Comparison of ENCODE assay signal across 8 mouse cellular contexts in genomic region chr10:59949783-59950605, GRCm38 (mm10). TPM values are rescaled to one million over a fixed set of nuclear protein-coding genes. Genes with fewer than 3 reads are reported as not detected.
A peak's percentile ranks its signal among the peaks of the same experiment; 100 is the strongest.
DNase-seq lines count a peak whose midpoint lies in the region; ATAC-seq and TF ChIP-seq lines count a peak whose summit lies in the region.

No protein-coding gene starts in this region.

- TF ChIP-seq CTCF in kidney, postnatal 0 days (IDR thresholded peaks at IDR 0.05; ENCODE audit: low read depth) = no peak
- TF ChIP-seq CTCF in midbrain, postnatal 0 days (IDR thresholded peaks at IDR 0.05) = no peak

- H3K4me3 ChIP-seq in kidney, postnatal 0 days (replicated peaks; ENCODE audit: low read depth, low read length) = peak overlapping the region; percentile 92
- H3K4me3 ChIP-seq in embryonic facial prominence, embryonic 11.5 days (ENCODE audit: low read depth, low read length) = peak overlapping the region; percentile 94
- peak overlapping the region; percentile 85 for H3K4me3 ChIP-seq in hindbrain, embryonic 16.5 days (ENCODE audit: low read length)
- H3K4me3 ChIP-seq in midbrain, postnatal 0 days (ENCODE audit: low read depth, low read length) = peak overlapping the region; percentile 96

- no peak for ATAC-seq in kidney, postnatal 0 days (replicated peaks; ENCODE audit: low FRiP score, low read depth)
- no peak for ATAC-seq in embryonic facial prominence, embryonic 11.5 days (replicated peaks; ENCODE audit: insufficient number of reproducible peaks, low FRiP score, low TSS enrichment, low read depth)
- ATAC-seq in hindbrain, embryonic 16.5 days = no peak
- no peak for ATAC-seq in midbrain, postnatal 0 days (ENCODE audit: low FRiP score)

- peak overlapping the region; percentile 93 for H3K4me2 ChIP-seq in kidney, postnatal 0 days (ENCODE audit: low read length)
- peak overlapping the region; percentile 95 for H3K4me2 ChIP-seq in embryonic facial prominence, embryonic 11.5 days (ENCODE audit: low read depth, low read length)
- H3K4me2 ChIP-seq in hindbrain, embryonic 16.5 days (ENCODE audit: low read length) = peak overlapping the region; percentile 82
- H3K4me2 ChIP-seq in midbrain, postnatal 0 days (ENCODE audit: low read depth, low read length, poor library complexity, severe bottlenecking) = peak overlapping the region; percentile 98

- DNase-seq in kidney, postnatal 0 days (ENCODE audit: low spot score) = no peak
- no peak for DNase-seq in kidney, adult 18-20 months
- DNase-seq in embryonic facial prominence, embryonic 11.5 days (ENCODE audit: low spot score) = no peak
- DNase-seq in midbrain, postnatal 0 days (ENCODE audit: low spot score) = no peak
- DNase-seq in urinary bladder, postnatal 10 days (ENCODE audit: low spot score) = no peak
- DNase-seq in adrenal gland, postnatal 36 days = no peak
- no peak for DNase-seq in ovary, postnatal 14 days (ENCODE audit: low spot score)

- H3K27me3 ChIP-seq in kidney, postnatal 0 days (ENCODE audit: insufficient read depth, low read length) = no peaks in the 10 kb centered on the region
- no peaks in the 10 kb centered on the region for H3K27me3 ChIP-seq in embryonic facial prominence, embryonic 11.5 days (ENCODE audit: control insufficient read depth, insufficient read depth, low read length)
- H3K27me3 ChIP-seq in hindbrain, embryonic 16.5 days (replicated peaks; ENCODE audit: control insufficient read depth, insufficient read depth, low read length) = no peaks in the 10 kb centered on the region
- no peaks in the 10 kb centered on the region for H3K27me3 ChIP-seq in midbrain, postnatal 0 days (ENCODE audit: insufficient read depth, low read length)

- H3K9me3 ChIP-seq in kidney, postnatal 0 days (replicated peaks; ENCODE audit: low read length) = no peaks in the 10 kb centered on the region
- H3K9me3 ChIP-seq in embryonic facial prominence, embryonic 11.5 days (replicated peaks; ENCODE audit: control insufficient read depth, low read length) = no peaks in the 10 kb centered on the region
- no peaks in the 10 kb centered on the region for H3K9me3 ChIP-seq in hindbrain, embryonic 16.5 days (ENCODE audit: control insufficient read depth, low read length)
- no peaks in the 10 kb centered on the region for H3K9me3 ChIP-seq in midbrain, postnatal 0 days (ENCODE audit: low read length)

- peak overlapping the region; percentile 92 for H3K9ac ChIP-seq in kidney, postnatal 0 days (ENCODE audit: low read depth, low read length)
- H3K9ac ChIP-seq in embryonic facial prominence, embryonic 11.5 days (replicated peaks; ENCODE audit: low read length) = peak overlapping the region; percentile 93
- peak overlapping the region; percentile 93 for H3K9ac ChIP-seq in hindbrain, embryonic 16.5 days (ENCODE audit: low read depth, low read length)
- peak overlapping the region; percentile 96 for H3K9ac ChIP-seq in midbrain, postnatal 0 days (replicated peaks; ENCODE audit: low read length, poor library complexity, severe bottlenecking)

- 39% methylated on average over 15 of the region's 15 CpGs for WGBS in kidney, postnatal 0 days
- 29% methylated on average over 15 of the region's 15 CpGs for WGBS in embryonic facial prominence, embryonic 11.5 days
- 27% methylated on average over 15 of the region's 15 CpGs for WGBS in hindbrain, embryonic 16.5 days
- 37% methylated on average over 15 of the region's 15 CpGs for WGBS in midbrain, postnatal 0 days

- peaks cover 4% of the 10 kb centered on the region; the same call in 1 of the 2 replicates for H3K36me3 ChIP-seq in kidney, postnatal 0 days (ENCODE audit: insufficient read depth, low read length)
- H3K36me3 ChIP-seq in embryonic facial prominence, embryonic 11.5 days (replicated peaks; ENCODE audit: control insufficient read depth, insufficient read depth, low read depth, low read length) = no peaks in the 10 kb centered on the region
- no peaks in the 10 kb centered on the region for H3K36me3 ChIP-seq in hindbrain, embryonic 16.5 days (ENCODE audit: control insufficient read depth, insufficient read depth, low read length)
- H3K36me3 ChIP-seq in midbrain, postnatal 0 days (ENCODE audit: insufficient read depth, low read length) = 0 out of 2 replicates have a peak, but pooled peaks cover 2% of the 10 kb centered on the region

- peaks cover 21% of the 10 kb centered on the region for H3K4me1 ChIP-seq in kidney, postnatal 0 days (replicated peaks; ENCODE audit: insufficient read depth, low read length)
- H3K4me1 ChIP-seq in embryonic facial prominence, embryonic 11.5 days (ENCODE audit: control insufficient read depth, insufficient read depth, low read length) = peaks cover 9% of the 10 kb centered on the region
- peaks cover 15% of the 10 kb centered on the region for H3K4me1 ChIP-seq in hindbrain, embryonic 16.5 days (ENCODE audit: control insufficient read depth, insufficient read depth, low read depth, low read length)
- H3K4me1 ChIP-seq in midbrain, postnatal 0 days (ENCODE audit: insufficient read depth, low read length) = peaks cover 7% of the 10 kb centered on the region

- H3K27ac ChIP-seq in kidney, postnatal 0 days = peak overlapping the region; percentile 93; the same call in 1 of the 2 replicates
- 0 out of 2 replicates have a peak overlapping the region, but pooled peaks have one; percentile 84 for H3K27ac ChIP-seq in embryonic facial prominence, embryonic 11.5 days (replicated peaks; ENCODE audit: low read depth, low read length)
- peak overlapping the region; percentile 96 for H3K27ac ChIP-seq in hindbrain, embryonic 16.5 days (ENCODE audit: low read depth, low read length)
- H3K27ac ChIP-seq in midbrain, postnatal 0 days (ENCODE audit: low read depth, low read length) = peak overlapping the region; percentile 97

RNA-seq across cellular contexts. Expression of gene Ddit4, which starts 1.6 kb away (rescaled TPM):
- polyA plus RNA-seq in kidney, postnatal 0 days (2015; fragmentation: Nextera tagmentation; extraction: Ambion mirVana) = 23.0 and 24.0 TPM in 2 replicates
- 6.3 and 6.9 TPM in 2 replicates for polyA plus RNA-seq in embryonic facial prominence, embryonic 11.5 days (2014; fragmentation: Nextera tagmentation; extraction: Ambion mirVana)
- polyA plus RNA-seq in hindbrain, embryonic 16.5 days (2015; fragmentation: Nextera tagmentation; extraction: Ambion mirVana) = 75.3 and 97.1 TPM in 2 replicates
- 56.6 and 57.5 TPM in 2 replicates for total RNA-seq in midbrain, postnatal 0 days (2014; rRNA removed)
- polyA plus RNA-seq in midbrain, postnatal 0 days (2015; fragmentation: Nextera tagmentation; extraction: Ambion mirVana) = 43.4 and 43.6 TPM in 2 replicates
- total RNA-seq in adrenal gland, postnatal 36 days (2021) = 10 to 100 TPM; 76.4 to 98.7 TPM

RNA-seq across cellular contexts. Expression of gene Ascc1, which starts 52.6 kb away (rescaled TPM):
- 57.8 and 64.1 TPM in 2 replicates for polyA plus RNA-seq in kidney, postnatal 0 days (2015; fragmentation: Nextera tagmentation; extraction: Ambion mirVana)
- 43.9 and 48.7 TPM in 2 replicates for polyA plus RNA-seq in embryonic facial prominence, embryonic 11.5 days (2014; fragmentation: Nextera tagmentation; extraction: Ambion mirVana)
- polyA plus RNA-seq in hindbrain, embryonic 16.5 days (2015; fragmentation: Nextera tagmentation; extraction: Ambion mirVana) = 47.7 and 48.3 TPM in 2 replicates
- 12.3 and 13.5 TPM in 2 replicates for total RNA-seq in midbrain, postnatal 0 days (2014; rRNA removed)
- polyA plus RNA-seq in midbrain, postnatal 0 days (2015; fragmentation: Nextera tagmentation; extraction: Ambion mirVana) = 50.1 TPM in 2 replicates
- total RNA-seq in adrenal gland, postnatal 36 days (2021) = 10 to 100 TPM; 27.1 to 32.8 TPM

RNA-seq across cellular contexts. Expression of gene Anapc16, which starts 52.9 kb away (rescaled TPM):
- polyA plus RNA-seq in kidney, postnatal 0 days (2015; fragmentation: Nextera tagmentation; extraction: Ambion mirVana) = 103 and 106 TPM in 2 replicates
- 88.7 and 93.8 TPM in 2 replicates for polyA plus RNA-seq in embryonic facial prominence, embryonic 11.5 days (2014; fragmentation: Nextera tagmentation; extraction: Ambion mirVana)
- polyA plus RNA-seq in hindbrain, embryonic 16.5 days (2015; fragmentation: Nextera tagmentation; extraction: Ambion mirVana) = 101 and 116 TPM in 2 replicates
- 56.9 and 57.4 TPM in 2 replicates for total RNA-seq in midbrain, postnatal 0 days (2014; rRNA removed)
- polyA plus RNA-seq in midbrain, postnatal 0 days (2015; fragmentation: Nextera tagmentation; extraction: Ambion mirVana) = 109 and 118 TPM in 2 replicates
- total RNA-seq in adrenal gland, postnatal 36 days (2021) = 10 to 100 TPM; 67.5 to 72.7 TPM
